Mouse (Mus musculus) small intestine, adult 2 months (tissue): Measurements from ENCODE around the gene Cdc42ep1.

Experiments used
- CTCF ChIP-seq: fragments of 200-500 bp; IDR thresholded peaks from 2 replicates; pipeline ENCODE4 v1.5.1; 2012; ENCODE audit warnings: low read depth, mild to moderate bottlenecking, control low read depth, inconsistent platforms, low read length, moderate library complexity, mixed read lengths; ENCODE audit not compliant: insufficient replicate concordance, insufficient read length; ENCODE audit errors: extremely low read depth
- POLR2A ChIP-seq: fragments of 200-500 bp; IDR thresholded peaks from 2 replicates; pipeline ENCODE4 v1.6.1; 2012; ENCODE audit warnings: low read depth, mild to moderate bottlenecking, control low read depth, inconsistent platforms, low read length, moderate library complexity

DNA sequence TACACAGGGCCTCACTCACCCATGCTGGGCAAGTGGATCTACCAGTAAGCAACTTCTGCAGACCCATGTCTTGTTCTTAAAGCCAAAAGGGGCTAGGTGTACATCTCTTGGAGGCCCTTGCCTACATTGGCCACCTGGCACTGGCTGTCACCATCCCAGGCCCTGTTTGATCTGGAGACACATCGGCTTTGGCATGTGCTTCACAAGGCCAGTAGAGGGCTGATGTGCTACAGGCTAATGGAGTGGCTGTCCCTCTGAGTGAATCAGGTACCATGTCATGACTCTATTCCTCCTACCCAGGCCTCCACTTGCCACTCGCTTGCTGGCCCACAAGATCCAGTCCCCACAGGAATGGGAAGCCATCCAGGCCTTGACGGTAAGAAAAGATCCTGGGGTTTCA, 39.4 kb downstream of the Cdc42ep1 start:
- TF ChIP-seq CTCF (no peak), POLR2A (no peak)
